Mouse (Mus musculus) intestine, embryonic 14.5 days (tissue): ENCODE data around the gene Rnf166. TPM values are rescaled to one million over a fixed set of nuclear protein-coding genes. Genes with fewer than 3 reads are reported as not detected.

ENCODE experiments used
- ATAC-seq: fragments of 200-750 bp; cut with Nextera tagmentation; replicated peaks from 2 replicates; pipeline ENCODE4 v1.8.0; 2017; ENCODE audit warnings: low read depth, moderate number of reproducible peaks, moderate TSS enrichment, moderate library complexity; ENCODE audit not compliant: low FRiP score, low TSS enrichment
- DNase-seq: peaks from one replicate; pipeline ENCODE4 v3.0.0-alpha.2; 2018; ENCODE audit warnings: low spot score
- H3K27ac ChIP-seq: fragments of 300-500 bp; sonication (generic); 2 replicates; pipeline ENCODE4 v1.5.1; 2014; ENCODE audit warnings: low read depth, mild to moderate bottlenecking, control low read depth
- H3K27me3 ChIP-seq: fragments of 300-500 bp; sonication (generic); replicated peaks from 2 replicates; pipeline ENCODE4 v1.6.1; 2014; ENCODE audit warnings: low read length, control low read depth; ENCODE audit not compliant: control insufficient read depth, insufficient read depth
- H3K36me3 ChIP-seq: fragments of 300-500 bp; sonication (generic); 2 replicates; pipeline ENCODE4 v1.6.1; 2014; ENCODE audit warnings: low read length, control low read depth; ENCODE audit not compliant: control insufficient read depth, insufficient read depth
- H3K4me1 ChIP-seq: fragments of 300-500 bp; sonication (generic); replicated peaks from 2 replicates; pipeline ENCODE4 v1.6.1; 2014; ENCODE audit warnings: low read length, control low read depth, mixed read lengths; ENCODE audit not compliant: control insufficient read depth, insufficient read depth
- H3K4me2 ChIP-seq: fragments of 300-500 bp; sonication (generic); 2 replicates; pipeline ENCODE4 v1.6.1; 2014; ENCODE audit warnings: low read length
- H3K4me3 ChIP-seq: fragments of 300-500 bp; sonication (generic); 2 replicates; pipeline ENCODE4 v1.5.1; 2014; ENCODE audit warnings: low read depth, low read length, control low read depth, mixed read lengths
- H3K9ac ChIP-seq: fragments of 300-500 bp; sonication (generic); 2 replicates; pipeline ENCODE4 v1.6.1; 2014; ENCODE audit warnings: mild to moderate bottlenecking, low read length
- H3K9me3 ChIP-seq: fragments of 300-500 bp; sonication (generic); 2 replicates; pipeline ENCODE4 v1.6.1; 2016; ENCODE audit warnings: low read length, control low read depth; ENCODE audit not compliant: control insufficient read depth
- WGBS: fragments of 180-500 bp; shearing (Covaris S2); extraction: QIAGEN DNeasy Blood & Tissue Kit; methylation state at CpG from one replicate; pipeline ENCODE4 v1.1.7; 2014; 5-methylcytosine and 5-hydroxymethylcytosine counted together
- microRNA-seq: library from miRNA; unstranded; fragments of <30 nt; microRNA quantifications from one replicate; pipeline ENCODE4, GENCODE M21; 2016
- polyA plus RNA-seq: library from polyadenylated mRNA; unstranded; fragments of >200 nt; fragmentation: Nextera tagmentation; extraction: Ambion mirVana; gene quantifications from 2 replicates; pipeline ENCODE4 v1.2.1, GENCODE M21; 2014

The Rnf166 gene
- polyA plus RNA-seq, 1 experiment from 2014 or later, result 31.4 TPM

- no peak within 1 kb of the TSS for H3K9ac ChIP-seq
- H3K36me3 ChIP-seq, result peaks cover 29% of the 10 kb centered on the region
- H3K9me3 ChIP-seq, result no peaks in the 10 kb centered on the region
- no peak within 1 kb of the TSS for H3K4me3 ChIP-seq
- peak; percentile 59 for DNase-seq
- no peaks in the 10 kb centered on the region for H3K27me3 ChIP-seq
- WGBS, result 77% methylated on average over 14 of the region's 14 CpGs
- no peaks in the 10 kb centered on the region for H3K4me1 ChIP-seq
- peak; percentile 53 for ATAC-seq
- H3K27ac ChIP-seq, result no peak within 1 kb of the TSS
- no peak within 1 kb of the TSS for H3K4me2 ChIP-seq
Measured at GRCm38 (mm10) chr8:122421376-122422070, 54.3 kb downstream of the Rnf166 start, which contains the start of gene Il17c. Gene Il17c, plus strand, starts transcription at chr8:122422020.

- H3K4me2 ChIP-seq, result no peak overlapping the region
- no peak for ATAC-seq
- H3K27ac ChIP-seq, result no peak overlapping the region
- no peak overlapping the region for H3K9ac ChIP-seq
- H3K4me1 ChIP-seq, result no peaks in the 10 kb centered on the region
- no peak for DNase-seq
- no peak overlapping the region for H3K4me3 ChIP-seq
- WGBS, result 76% methylated on average over 9 of the region's 9 CpGs
- H3K27me3 ChIP-seq, result no peaks in the 10 kb centered on the region
- H3K9me3 ChIP-seq, result no peaks in the 10 kb centered on the region
- H3K36me3 ChIP-seq, result peaks cover 34% of the 10 kb centered on the region
Measured at GRCm38 (mm10) chr8:122419881-122420555, 55.8 kb downstream of the Rnf166 start.

Small RNA genes within 50 kb of the gene (microRNA-seq; reads per million reads assigned to microRNA genes)
- not detected for gene Gm24366

Other genes starting within 250 kb of the Rnf166 start
- gene Zfpm1, start 193.9 kb downstream of the Rnf166 start, polyA plus RNA-seq, result 4.2 and 6.4 TPM in 2 replicates
- gene Trhr2, start 115.3 kb downstream of the Rnf166 start, polyA plus RNA-seq, result not detected in 2 replicates
- 37.0 and 38.6 TPM in 2 replicates for gene Zc3h18, start 99.5 kb downstream of the Rnf166 start, polyA plus RNA-seq
- not detected in 2 replicates for gene Il17c, start 54.0 kb downstream of the Rnf166 start, polyA plus RNA-seq
- gene Cyba, start 43.1 kb downstream of the Rnf166 start, polyA plus RNA-seq, result 297 and 307 TPM in 2 replicates
- gene Mvd, start 32.6 kb downstream of the Rnf166 start, polyA plus RNA-seq, result 52.6 and 60.2 TPM in 2 replicates
- 1.1 and 1.3 TPM in 2 replicates for gene Snai3, start 15.3 kb downstream of the Rnf166 start, polyA plus RNA-seq
- gene Ctu2, start 79 bp upstream of the Rnf166 start, polyA plus RNA-seq, result 53.8 and 55.0 TPM in 2 replicates
- 17.9 and 21.6 TPM in 2 replicates for gene Piezo1, start 75.3 kb upstream of the Rnf166 start, polyA plus RNA-seq
- 43.8 and 49.3 TPM in 2 replicates for gene Cdt1, start 92.0 kb upstream of the Rnf166 start, polyA plus RNA-seq
- gene Aprt, start 100.8 kb upstream of the Rnf166 start, polyA plus RNA-seq, result 580 and 583 TPM in 2 replicates
- gene Galns, start 135.4 kb upstream of the Rnf166 start, polyA plus RNA-seq, result 12.2 and 13.8 TPM in 2 replicates
- gene Trappc2l, start 135.6 kb upstream of the Rnf166 start, polyA plus RNA-seq, result 67.3 and 71.8 TPM in 2 replicates
- gene Pabpn1l, start 146.7 kb upstream of the Rnf166 start, polyA plus RNA-seq, result not detected in 2 replicates
- gene Cbfa2t3, start 223.0 kb upstream of the Rnf166 start, polyA plus RNA-seq, result 3.9 and 4.0 TPM in 2 replicates